Mouse (Mus musculus) CH12.LX (cell line): ENCODE measurements around the gene Tspan33.

Source experiments
- BHLHE40 ChIP-seq: IDR thresholded peaks from 2 replicates; pipeline ENCODE4 v1.6.1; 2011; ENCODE audit warnings: mild to moderate bottlenecking, low read depth, low read length, improper control_type of control experiment
- CTCF ChIP-seq, 2 experiments: IDR thresholded peaks in 1 of 2; conservative IDR thresholded peaks in 1 of 2; 2 replicates each; pipeline ENCODE4 v1.5.1; 2011 to 2012; ENCODE audit warnings: low read depth in 2 of 2, low read length in 2 of 2, improper control_type of control experiment in 1 of 2, inconsistent platforms in 1 of 2, mild to moderate bottlenecking in 1 of 2, moderate library complexity in 1 of 2
- MXI1 ChIP-seq: IDR thresholded peaks from 2 replicates; pipeline ENCODE4 v1.6.1; 2011; ENCODE audit warnings: mild to moderate bottlenecking, low read depth, low read length, improper control_type of control experiment
- POLR2AphosphoS2 ChIP-seq: IDR thresholded peaks from 2 replicates; pipeline ENCODE4 v1.6.1; 2011; ENCODE audit warnings: low read depth, low read length, improper control_type of control experiment
- RCOR1 ChIP-seq: conservative IDR thresholded peaks from 2 replicates; pipeline ENCODE4 v1.6.1; 2012; ENCODE audit warnings: low read depth, mild to moderate bottlenecking, inconsistent platforms, low read length, improper control_type of control experiment
- SIN3A ChIP-seq: IDR thresholded peaks from 2 replicates; pipeline ENCODE4 v1.6.1; 2012; ENCODE audit warnings: low read length, improper control_type of control experiment, inconsistent platforms
- TCF12 ChIP-seq: IDR thresholded peaks from 2 replicates; pipeline ENCODE4 v1.6.1; 2014; ENCODE audit warnings: low read depth, mild to moderate bottlenecking, inconsistent platforms, low read length, improper control_type of control experiment
- USF1 ChIP-seq: IDR thresholded peaks from 2 replicates; pipeline ENCODE4 v1.6.1; 2014; ENCODE audit warnings: low read depth, mild to moderate bottlenecking, inconsistent platforms, low read length, improper control_type of control experiment
- ZMIZ1 ChIP-seq: IDR thresholded peaks from 2 replicates; pipeline ENCODE4 v1.6.1; 2012; ENCODE audit warnings: low read depth, mild to moderate bottlenecking, inconsistent platforms, low read length, improper control_type of control experiment

DNA sequence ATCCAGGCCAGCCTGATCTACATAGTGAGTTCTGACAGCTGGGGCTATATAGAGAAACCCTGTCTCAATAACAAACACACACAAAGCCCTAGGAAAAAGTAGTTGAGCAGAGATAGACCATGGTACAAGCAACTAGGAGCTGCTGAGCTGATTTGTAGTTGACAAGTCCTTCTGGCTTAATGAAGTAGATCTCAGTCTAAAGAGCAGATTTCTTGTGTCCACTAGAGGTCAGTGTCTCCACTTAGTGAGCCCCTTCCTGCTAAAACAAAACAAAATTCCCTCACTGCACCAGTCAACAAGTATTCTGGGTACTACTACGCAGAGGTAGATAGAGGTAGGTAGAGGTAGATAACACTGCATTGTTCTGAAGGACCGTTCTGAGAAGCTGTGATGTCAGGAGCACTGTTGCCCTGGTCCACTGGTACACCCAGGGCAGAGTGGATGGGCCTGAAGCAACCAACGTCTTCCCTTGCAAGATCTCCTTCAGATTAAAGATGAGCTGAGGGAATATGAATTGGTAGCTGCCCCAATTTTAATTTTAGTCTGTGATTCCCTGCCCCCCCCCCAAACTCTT lies 18.1 kb downstream of the Tspan33 start:
- TF ChIP-seq ZMIZ1 (no peak), BHLHE40 (no peak), RCOR1 (no peak), CTCF (conservative IDR thresholded peaks at IDR 0.05 in 1 of 2, IDR thresholded peaks at IDR 0.05 in 1 of 2; ENCODE audit: low read depth in 2 of 2, low read length in 2 of 2) (peak; percentile 86 to 90), TCF12 (no peak), SIN3A (no peak), USF1 (no peak), POLR2AphosphoS2 (no peak), MXI1 (no peak)
